ENCODE assay signal across 10 mouse cellular contexts in genomic region chr15:84323966-84324869, GRCm38 (mm10). TPM values are rescaled to one million over a fixed set of nuclear protein-coding genes. Genes with fewer than 3 reads are reported as not detected.
A peak's percentile ranks its signal among the peaks of the same experiment; 100 is the strongest.
DNase-seq lines count a peak whose midpoint lies in the region; ATAC-seq and TF ChIP-seq lines count a peak whose summit lies in the region.
"Had no signal": no experiment of that assay in that cellular context is flagged by ENCODE, and none has a peak within 500 bp of the region (broad histone marks: within the 10 kb centered on the region; RNA-seq: fewer than 3 reads in every experiment).

TSS of gene Parvg (plus strand) at chr15:84324026.

- 6% methylated on average over 10 of the region's 10 CpGs for WGBS in thymus, adult 2 months

- no peak for DNase-seq in layer of hippocampus, postnatal 36 days
- no peak for DNase-seq in layer of hippocampus, postnatal 10 days (ENCODE audit: low spot score in 2 of 2)
- peak; percentile 33 for DNase-seq in lung, postnatal 36 days
- DNase-seq in thymus, adult 2 months = peak; percentile 74
- no peak for DNase-seq in cerebellum, postnatal 10 days
- no peak for DNase-seq in gastrocnemius, postnatal 4 days (ENCODE audit: low spot score in 2 of 2)
- DNase-seq in left cerebral cortex, postnatal 14 days (ENCODE audit: low spot score in 2 of 2) = no peak

- ATAC-seq in common myeloid progenitor, adult 5-6 weeks (replicated peaks; ENCODE audit: low read depth, poor library complexity, severe bottlenecking) = peak; percentile 50
- ATAC-seq: forebrain, embryonic 13.5 days had no signal

- H3K27me3 ChIP-seq in thymus, adult 2 months (ENCODE audit: control insufficient read depth, insufficient read depth, low read length) = no peaks in the 10 kb centered on the region
- H3K27me3 ChIP-seq: forebrain, embryonic 13.5 days; midbrain, embryonic 12.5 days had no signal

- H3K36me3 ChIP-seq in thymus, adult 2 months (ENCODE audit: control insufficient read depth, insufficient read depth, low read length) = peaks cover 8% of the 10 kb centered on the region
- H3K36me3 ChIP-seq: midbrain, embryonic 12.5 days had no signal

- no peak for TF ChIP-seq CTCF in thymus, adult 2 months (IDR thresholded peaks at IDR 0.05; ENCODE audit: borderline replicate concordance, control insufficient read depth, extremely low read depth, insufficient read depth, low read length, poor library complexity)

- H3K4me3 ChIP-seq in thymus, adult 2 months (ENCODE audit: control insufficient read depth, insufficient read depth, low read length) = peak within 1 kb of the TSS; percentile 78
- H3K4me3 ChIP-seq: forebrain, embryonic 13.5 days; midbrain, embryonic 12.5 days had no signal

- TF ChIP-seq POLR2A in thymus, adult 2 months (IDR thresholded peaks at IDR 0.05; ENCODE audit: control insufficient read depth, extremely low read depth, insufficient read depth, low read length, poor library complexity) = peak; percentile 31

- peaks cover 57% of the 10 kb centered on the region for H3K4me1 ChIP-seq in thymus, adult 2 months (replicated peaks; ENCODE audit: control insufficient read depth, insufficient read depth, low read length)

- peak within 1 kb of the TSS; percentile 91 for H3K27ac ChIP-seq in thymus, adult 2 months (ENCODE audit: control insufficient read depth, insufficient read depth, low read length)
- H3K27ac ChIP-seq: forebrain, embryonic 13.5 days; midbrain, embryonic 12.5 days had no signal

- intact Hi-C loops in left cerebral cortex, postnatal 14 days (cut with DNase I) = no loop called here

RNA-seq across cellular contexts. Expression of gene Parvg, which starts in this region (rescaled TPM):
- total RNA-seq in layer of hippocampus, postnatal 36 days (2021) = 10 to 100 TPM; 15.8 to 24.3 TPM
- 1 to 10 TPM; 6.6 to 9.6 TPM for total RNA-seq in layer of hippocampus, postnatal 10 days (2021)
- total RNA-seq in common myeloid progenitor, adult 5-6 weeks (2017) = 172 and 201 TPM in 2 replicates
- 183 and 185 TPM in 2 replicates for polyA plus RNA-seq in thymus, adult 2 months (2012; rRNA removed)
- total RNA-seq in gastrocnemius, postnatal 4 days (2021) = 1 to 10 TPM; 2.8 to 3.8 TPM
- total RNA-seq in left cerebral cortex, postnatal 14 days (2021) = 1 to 10 TPM; 5.9 to 7.8 TPM

Comparison
In these comparisons a context has a peak if more than half of its experiments do, and no peak if none do; other contexts are left out.
1. DNase-seq: peak in lung, postnatal 36 days (single experiment) and thymus, adult 2 months (single experiment); none in layer of hippocampus, postnatal 36 days (0 of 2), layer of hippocampus, postnatal 10 days (0 of 2), cerebellum, postnatal 10 days (0 of 2), gastrocnemius, postnatal 4 days (0 of 2) and left cerebral cortex, postnatal 14 days (0 of 2).